Mouse (Mus musculus) small intestine, adult 2 months (tissue): ENCODE results near the gene Phb2.

Source experiments
- CTCF ChIP-seq: fragments of 200-500 bp; IDR thresholded peaks from 2 replicates; pipeline ENCODE4 v1.5.1; 2012; ENCODE audit warnings: low read depth, mild to moderate bottlenecking, control low read depth, inconsistent platforms, low read length, moderate library complexity, mixed read lengths; ENCODE audit not compliant: insufficient replicate concordance, insufficient read length; ENCODE audit errors: extremely low read depth
- POLR2A ChIP-seq: fragments of 200-500 bp; IDR thresholded peaks from 2 replicates; pipeline ENCODE4 v1.6.1; 2012; ENCODE audit warnings: low read depth, mild to moderate bottlenecking, control low read depth, inconsistent platforms, low read length, moderate library complexity

- TF ChIP-seq CTCF (no peak), POLR2A (no peak)
These were observed 29.7 kb downstream of the Phb2 start for GRCm38 (mm10) chr6:124741842-124742241.
